Mouse (Mus musculus) kidney, adult 9 months (tissue): ENCODE results near the gene Zc3h13.
A peak's percentile ranks its signal among the peaks of the same experiment; 100 is the strongest.

ENCODE experiments used
- DNase-seq: peaks from one replicate; pipeline ENCODE4 v3.0.0; 2022

Gene Zc3h13

GRCm38 (mm10) chr14:75328062-75328461 is 43.9 kb downstream of the Zc3h13 start:
- no peak for DNase-seq

- DNase-seq, result no peak
These were observed 46.4 kb downstream of the Zc3h13 start for GRCm38 (mm10) chr14:75330621-75331020.

- no peak for DNase-seq
These were observed 50.1 kb downstream of the Zc3h13 start for GRCm38 (mm10) chr14:75334321-75334720.

- peak; percentile 84 for DNase-seq
These were observed 53.7 kb downstream of the Zc3h13 start for GRCm38 (mm10) chr14:75337884-75338283.

GRCm38 (mm10) chr14:75346041-75346440 is 61.9 kb downstream of the Zc3h13 start:
- no peak for DNase-seq

- no peak for DNase-seq
These were observed 67.5 kb downstream of the Zc3h13 start for GRCm38 (mm10) chr14:75351626-75352025.

- DNase-seq, result no peak
These were observed 79.1 kb downstream of the Zc3h13 start for GRCm38 (mm10) chr14:75363316-75363715.

GRCm38 (mm10) chr14:75365301-75366035 is 81.3 kb downstream of the Zc3h13 start:
- DNase-seq, result no peak

GRCm38 (mm10) chr14:75366741-75367140 is 82.6 kb downstream of the Zc3h13 start:
- peak; percentile 5 for DNase-seq

GRCm38 (mm10) chr14:75367503-75367902 is 83.3 kb downstream of the Zc3h13 start:
- no peak for DNase-seq

GRCm38 (mm10) chr14:75369880-75370279 is 85.7 kb downstream of the Zc3h13 start:
- DNase-seq, result no peak

GRCm38 (mm10) chr14:75375006-75375598 is 90.9 kb downstream of the Zc3h13 start:
- DNase-seq, result no peak

- DNase-seq, result no peak
These were observed 92.1 kb downstream of the Zc3h13 start for GRCm38 (mm10) chr14:75376256-75376655.

- DNase-seq, result no peak
These were observed 93.4 kb downstream of the Zc3h13 start for GRCm38 (mm10) chr14:75377612-75378011.
